Mouse (Mus musculus): ENCODE measurements around the gene Elavl1.

DNA sequence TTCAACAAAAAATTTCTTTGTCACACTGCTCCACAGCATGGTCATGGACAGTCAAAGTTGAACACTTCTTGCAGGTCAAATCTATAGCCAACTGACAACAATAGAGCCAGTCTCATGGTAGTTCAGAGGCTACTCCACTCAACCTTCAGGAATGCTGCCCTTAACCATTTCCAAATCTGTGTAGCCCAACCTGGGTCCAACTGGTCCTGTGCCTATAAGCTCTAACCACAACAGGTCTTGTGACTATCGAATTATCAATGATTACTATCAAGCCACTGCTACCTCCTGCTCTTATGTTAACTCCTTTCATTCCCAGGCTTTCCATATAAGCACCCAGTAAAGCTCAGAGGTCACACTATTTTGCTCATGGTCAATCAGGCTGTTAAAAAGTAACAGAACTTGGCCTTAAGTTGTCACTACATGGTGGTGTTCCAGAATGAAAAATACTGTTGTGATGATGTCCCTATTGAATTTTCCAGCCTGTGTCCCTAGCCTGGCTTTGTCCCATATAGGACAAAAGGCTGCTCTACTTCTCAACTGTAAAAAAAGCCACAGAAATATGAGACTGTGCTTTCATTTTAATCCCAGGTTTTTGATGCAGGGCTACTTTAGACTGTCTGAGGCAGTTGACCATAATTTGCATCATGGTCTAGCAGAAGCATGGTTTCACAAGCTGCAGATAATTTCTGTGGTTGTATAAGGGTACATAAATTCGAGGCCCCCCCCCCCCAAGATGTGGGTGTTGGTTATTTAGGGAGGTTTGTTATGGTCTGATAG, 6.2 kb downstream of the Elavl1 start:
- TF ChIP-seq POLR2A (IDR thresholded peaks at IDR 0.05; ENCODE audit: borderline replicate concordance, control insufficient read depth, low read depth, low read length): no peak
- no peak for TF ChIP-seq CTCF (IDR thresholded peaks at IDR 0.05; ENCODE audit: control insufficient read depth, insufficient read depth, low read length)

All from bone marrow, adult 2 months (tissue).